Mouse (Mus musculus) liver, embryonic 14.5 days (tissue): ENCODE results near the gene Hist1h4k.
A peak's percentile ranks its signal among the peaks of the same experiment; 100 is the strongest.

Experiments used
- CTCF ChIP-seq: IDR thresholded peaks from 2 replicates; pipeline ENCODE4 v1.5.1; 2016; ENCODE audit warnings: antibody characterized with exemption, low read depth, control low read depth
- EP300 ChIP-seq: IDR thresholded peaks from 2 replicates; pipeline ENCODE4 v1.6.1; 2016; ENCODE audit warnings: antibody characterized with exemption, low read depth

- TF ChIP-seq EP300 (0 out of 2 replicates have a peak, but pooled peaks have one; percentile 30), CTCF (no peak)
These were observed 36.0 kb upstream of the Hist1h4k start for GRCm38 (mm10) chr13:21786189-21786898.
